Mouse (Mus musculus) midbrain, embryonic 11.5 days (tissue): Measurements from ENCODE around the gene Dock1. TPM values are rescaled to one million over a fixed set of nuclear protein-coding genes. Genes with fewer than 3 reads are reported as not detected.

Source experiments
- ATAC-seq: fragments of 200-750 bp; cut with Nextera tagmentation; 2 replicates; pipeline ENCODE4 v1.8.0; 2017; ENCODE audit warnings: moderate TSS enrichment, moderate library complexity; ENCODE audit not compliant: low FRiP score
- DNase-seq: peaks from one replicate; pipeline ENCODE4 v3.0.0; 2015; ENCODE audit warnings: low spot score; ENCODE audit errors: missing footprints
- H3K27ac ChIP-seq: fragments of 300-500 bp; sonication (generic); 2 replicates; pipeline ENCODE4 v1.5.1; 2014; ENCODE audit warnings: low read depth, low read length
- H3K27me3 ChIP-seq: fragments of 300-500 bp; sonication (generic); 2 replicates; pipeline ENCODE4 v1.6.1; 2014; ENCODE audit warnings: mild to moderate bottlenecking, low read length, moderate library complexity, mixed read lengths; ENCODE audit not compliant: control insufficient read depth, insufficient read depth
- H3K36me3 ChIP-seq: fragments of 300-500 bp; sonication (generic); 2 replicates; pipeline ENCODE4 v1.6.1; 2014; ENCODE audit warnings: mild to moderate bottlenecking, low read length, moderate library complexity, mixed read lengths; ENCODE audit not compliant: control insufficient read depth, insufficient read depth
- H3K4me1 ChIP-seq: fragments of 300-500 bp; sonication (generic); 2 replicates; pipeline ENCODE4 v1.6.1; 2014; ENCODE audit warnings: low read length; ENCODE audit not compliant: control insufficient read depth, insufficient read depth
- H3K4me2 ChIP-seq: fragments of 300-500 bp; sonication (generic); 2 replicates; pipeline ENCODE4 v1.6.1; 2014; ENCODE audit warnings: mild to moderate bottlenecking, moderate library complexity
- H3K4me3 ChIP-seq: fragments of 300-500 bp; sonication (generic); 2 replicates; pipeline ENCODE4 v1.5.1; 2014; ENCODE audit warnings: low read depth, low read length
- H3K9ac ChIP-seq: fragments of 300-500 bp; sonication (generic); 2 replicates; pipeline ENCODE4 v1.6.1; 2014; ENCODE audit warnings: low read length
- H3K9me3 ChIP-seq: fragments of 300-500 bp; sonication (generic); 2 replicates; pipeline ENCODE4 v1.6.1; 2016; ENCODE audit warnings: low read length; ENCODE audit not compliant: control insufficient read depth
- WGBS: fragments of 180-500 bp; shearing (Covaris S2); extraction: QIAGEN DNeasy Blood & Tissue Kit; methylation state at CpG from one replicate; pipeline ENCODE4 v1.1.7; 2014; 5-methylcytosine and 5-hydroxymethylcytosine counted together
- polyA plus RNA-seq: library from polyadenylated mRNA; unstranded; fragments of >200 nt; fragmentation: Nextera tagmentation; extraction: Ambion mirVana; gene quantifications from 2 replicates; pipeline ENCODE4 v1.2.1, GENCODE M21; 2014

The Dock1 gene
- polyA plus RNA-seq, 1 experiment from 2014 or later = 17.6 TPM

DNA sequence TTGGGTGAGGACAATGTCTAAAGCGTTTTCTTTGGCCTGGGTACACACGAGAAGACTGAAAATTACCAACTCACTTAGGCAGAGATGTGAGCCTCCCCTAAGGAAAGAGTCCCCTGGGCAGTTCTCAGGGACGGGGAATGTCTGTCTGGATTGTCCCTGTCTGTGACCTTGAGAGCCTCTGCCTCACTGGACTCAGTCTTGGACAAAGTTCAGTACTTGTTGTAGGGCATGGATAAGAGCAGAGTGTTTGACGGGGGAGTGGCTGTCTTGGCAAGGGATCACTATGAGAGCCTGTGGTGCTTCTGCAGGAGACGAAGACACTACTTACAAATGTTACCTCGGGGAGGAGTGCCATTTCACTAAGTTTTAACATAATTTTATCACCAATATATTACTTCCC, 210.0 kb downstream of the Dock1 start:
- no peaks in the 10 kb centered on the region for H3K9me3 ChIP-seq
- H3K27ac ChIP-seq = no peak overlapping the region
- H3K9ac ChIP-seq = no peak overlapping the region
- no peak overlapping the region for H3K4me2 ChIP-seq
- no peak overlapping the region for H3K4me3 ChIP-seq
- no peaks in the 10 kb centered on the region for H3K27me3 ChIP-seq
- ATAC-seq (no peak), DNase-seq (no peak)
- 69% methylated on average over 6 of the region's 6 CpGs for WGBS
- H3K4me1 ChIP-seq = peaks cover 9% of the 10 kb centered on the region
- H3K36me3 ChIP-seq = no peaks in the 10 kb centered on the region

DNA sequence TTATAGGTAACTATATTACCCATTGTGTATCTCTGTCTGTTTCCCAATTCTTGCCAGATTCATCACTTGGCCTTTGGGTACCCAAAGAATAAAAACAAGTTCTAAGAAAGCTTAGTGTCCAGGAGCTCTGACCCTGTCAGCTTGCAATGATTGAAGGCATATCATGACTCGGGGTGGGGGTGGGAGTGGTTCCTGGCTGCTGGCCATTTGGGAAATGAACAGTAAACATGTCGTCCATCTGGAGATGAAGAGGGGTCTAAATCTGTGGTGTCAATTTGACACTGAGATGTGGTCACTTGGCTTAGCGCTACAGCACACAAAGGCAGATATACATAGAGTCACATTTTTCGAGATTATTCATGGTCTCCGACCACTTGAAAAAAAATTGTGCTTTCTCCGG, 213.1 kb downstream of the Dock1 start:
- no peak for ATAC-seq
- 86% methylated on average over 6 of the region's 6 CpGs for WGBS
- Histone ChIP-seq H3K4me3 (no peak overlapping the region), H3K4me2 (no peak overlapping the region), H3K27ac (no peak overlapping the region), H3K27me3 (no peaks in the 10 kb centered on the region), H3K9ac (no peak overlapping the region), H3K36me3 (no peaks in the 10 kb centered on the region), H3K4me1 (peaks cover 9% of the 10 kb centered on the region), H3K9me3 (no peaks in the 10 kb centered on the region)
- peak; percentile 57 for DNase-seq

DNA sequence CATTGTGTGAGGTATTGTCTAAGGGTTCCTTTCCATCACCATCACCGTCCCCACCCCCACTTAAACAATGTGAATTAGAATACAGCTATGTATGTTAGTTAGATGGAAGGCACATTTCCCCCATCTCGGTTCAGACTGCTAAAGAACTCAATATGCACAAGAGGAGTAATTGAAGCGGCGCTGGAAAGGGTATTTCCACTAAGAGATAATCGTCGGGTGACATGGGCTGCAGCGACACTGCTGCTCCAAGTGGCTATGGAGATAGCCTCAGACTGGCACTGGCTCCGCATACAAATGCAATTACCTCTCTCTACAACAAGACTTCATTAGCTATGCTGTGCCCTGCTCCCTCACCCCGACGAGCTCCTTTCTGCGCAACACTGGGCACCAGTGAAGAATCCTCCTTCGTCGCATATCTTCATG, 222.0 kb downstream of the Dock1 start:
- Histone ChIP-seq H3K36me3 (no peaks in the 10 kb centered on the region), H3K4me1 (no peaks in the 10 kb centered on the region), H3K4me2 (no peak overlapping the region), H3K9me3 (no peaks in the 10 kb centered on the region), H3K4me3 (no peak overlapping the region), H3K27me3 (no peaks in the 10 kb centered on the region), H3K27ac (no peak overlapping the region), H3K9ac (no peak overlapping the region)
- DNase-seq (peak; percentile 78), ATAC-seq (no peak)
- 87% methylated on average over 13 of the region's 13 CpGs for WGBS

DNA sequence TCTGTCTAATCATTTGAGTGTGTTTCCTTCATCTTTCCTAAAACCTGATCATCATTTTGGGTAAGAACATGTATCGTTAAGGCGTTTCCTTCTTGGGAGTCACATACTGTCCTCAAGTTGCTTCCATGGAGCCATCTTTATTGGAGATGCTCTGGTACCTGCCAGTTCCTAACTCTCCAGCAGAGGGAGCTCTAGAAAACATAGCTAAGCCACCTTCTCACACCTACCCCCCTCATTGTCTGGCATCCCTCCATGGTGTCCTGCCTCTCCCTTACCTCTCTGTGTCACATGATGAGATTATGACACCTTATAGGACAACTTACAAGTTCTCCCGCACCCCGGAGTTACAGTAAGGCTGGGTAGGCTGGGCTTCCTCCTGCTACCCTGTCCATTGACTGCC, 222.5 kb downstream of the Dock1 start:
- no peaks in the 10 kb centered on the region for H3K9me3 ChIP-seq
- ATAC-seq (no peak), DNase-seq (peak; percentile 83)
- WGBS = 94% methylated on average over 4 of the region's 4 CpGs
- no peak overlapping the region for H3K4me2 ChIP-seq
- no peak overlapping the region for H3K4me3 ChIP-seq
- H3K36me3 ChIP-seq = no peaks in the 10 kb centered on the region
- no peak overlapping the region for H3K9ac ChIP-seq
- no peaks in the 10 kb centered on the region for H3K4me1 ChIP-seq
- no peaks in the 10 kb centered on the region for H3K27me3 ChIP-seq
- H3K27ac ChIP-seq = no peak overlapping the region

DNA sequence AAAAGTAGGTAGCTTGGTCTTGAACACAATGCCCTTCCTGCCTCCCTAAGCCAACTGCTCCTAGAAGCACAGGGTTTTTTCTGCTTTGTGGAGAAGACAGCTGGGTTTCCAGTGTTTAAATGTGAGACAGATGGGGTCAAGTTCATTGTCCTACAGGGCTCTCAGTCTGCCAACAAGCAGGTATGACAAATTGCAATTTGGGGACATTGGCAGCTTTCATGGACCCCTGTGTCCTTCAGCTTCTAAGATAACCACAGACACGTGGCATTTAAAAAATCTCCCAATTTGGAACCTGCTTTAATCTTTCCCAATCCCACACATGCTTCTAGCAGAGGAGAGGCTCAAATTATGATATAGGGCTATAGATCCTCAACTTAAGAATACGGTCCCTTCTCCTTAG, 224.2 kb downstream of the Dock1 start:
- 74% methylated on average over 2 of the region's 2 CpGs for WGBS
- H3K36me3 ChIP-seq = no peaks in the 10 kb centered on the region
- ATAC-seq (no peak), DNase-seq (peak; percentile 82)
- H3K27ac ChIP-seq = no peak overlapping the region
- H3K4me3 ChIP-seq = no peak overlapping the region
- no peaks in the 10 kb centered on the region for H3K9me3 ChIP-seq
- no peak overlapping the region for H3K4me2 ChIP-seq
- H3K4me1 ChIP-seq = no peaks in the 10 kb centered on the region
- no peak overlapping the region for H3K9ac ChIP-seq
- no peaks in the 10 kb centered on the region for H3K27me3 ChIP-seq

- H3K4me2 ChIP-seq = no peak overlapping the region
- 94% methylated on average over 2 of the region's 2 CpGs for WGBS
- no peak for DNase-seq
- no peaks in the 10 kb centered on the region for H3K36me3 ChIP-seq
- no peaks in the 10 kb centered on the region for H3K27me3 ChIP-seq
- no peaks in the 10 kb centered on the region for H3K4me1 ChIP-seq
- ATAC-seq = no peak
- no peaks in the 10 kb centered on the region for H3K9me3 ChIP-seq
- no peak overlapping the region for H3K4me3 ChIP-seq
- no peak overlapping the region for H3K9ac ChIP-seq
- no peak overlapping the region for H3K27ac ChIP-seq
Observed at GRCm38 (mm10) chr7:134899462-134899861, 229.0 kb downstream of the Dock1 start.

- Histone ChIP-seq H3K27me3 (no peaks in the 10 kb centered on the region), H3K36me3 (no peaks in the 10 kb centered on the region), H3K9ac (no peak overlapping the region), H3K4me3 (no peak overlapping the region), H3K9me3 (no peaks in the 10 kb centered on the region), H3K4me1 (no peaks in the 10 kb centered on the region), H3K27ac (no peak overlapping the region), H3K4me2 (no peak overlapping the region)
- no peak for DNase-seq
- ATAC-seq = no peak
- WGBS = 80% methylated on average over 2 of the region's 2 CpGs
Observed at GRCm38 (mm10) chr7:134901992-134902391, 231.5 kb downstream of the Dock1 start.

DNA sequence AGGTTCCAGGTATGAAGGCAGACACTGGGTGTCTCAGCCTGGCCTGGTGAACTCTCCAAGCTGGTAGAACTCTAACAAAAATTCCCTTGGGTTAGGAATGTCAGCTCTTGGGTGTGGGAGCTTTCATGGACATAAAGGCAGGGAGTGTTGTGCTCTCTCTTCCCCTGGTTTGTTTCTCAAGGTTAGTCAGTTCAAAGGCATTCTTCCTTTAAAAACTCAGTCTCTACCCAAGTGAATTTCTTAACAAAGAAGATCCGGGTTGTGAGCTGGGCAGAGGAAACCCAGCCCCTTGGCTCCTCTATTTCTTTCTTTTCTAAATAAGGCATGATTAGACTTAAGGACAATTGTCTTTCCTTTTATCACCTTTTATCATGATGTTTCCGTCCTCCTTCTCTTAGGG, 261.4 kb downstream of the Dock1 start:
- ATAC-seq (no peak), DNase-seq (no peak)
- no peak overlapping the region for H3K27ac ChIP-seq
- H3K4me1 ChIP-seq = no peaks in the 10 kb centered on the region; the same call in 1 of the 2 replicates
- H3K4me2 ChIP-seq = no peak overlapping the region
- no peaks in the 10 kb centered on the region for H3K9me3 ChIP-seq
- no peak overlapping the region for H3K4me3 ChIP-seq
- 76% methylated on average over 2 of the region's 2 CpGs for WGBS
- H3K36me3 ChIP-seq = no peaks in the 10 kb centered on the region
- no peak overlapping the region for H3K9ac ChIP-seq
- peaks cover 10% of the 10 kb centered on the region for H3K27me3 ChIP-seq

GRCm38 (mm10) chr7:134937471-134937926, 267.0 kb downstream of the Dock1 start:
- Histone ChIP-seq H3K4me1 (peaks cover 10% of the 10 kb centered on the region), H3K27me3 (peaks cover 24% of the 10 kb centered on the region), H3K27ac (no peak overlapping the region), H3K9me3 (no peaks in the 10 kb centered on the region), H3K36me3 (no peaks in the 10 kb centered on the region), H3K4me3 (peak overlapping the region; percentile 50), H3K9ac (peak overlapping the region; percentile 45; the same call in 1 of the 2 replicates), H3K4me2 (peak overlapping the region; percentile 82)
- DNase-seq (peak; percentile 93), ATAC-seq (peak; percentile 68)
- WGBS = 1% methylated on average over 35 of the region's 37 CpGs
